Mouse (Mus musculus): Measurements from ENCODE around the gene Rhox4d. TPM values are rescaled to one million over a fixed set of nuclear protein-coding genes. Genes with fewer than 3 reads are reported as not detected.
"Not testable (repeated sequence)": the region's sequence is repeated elsewhere in the genome, so short reads cannot be mapped to it uniquely, and the experiment has no call there.

Gene Rhox4d
- not detected in 2 replicates for polyA plus RNA-seq (2012; rRNA removed)

DNA sequence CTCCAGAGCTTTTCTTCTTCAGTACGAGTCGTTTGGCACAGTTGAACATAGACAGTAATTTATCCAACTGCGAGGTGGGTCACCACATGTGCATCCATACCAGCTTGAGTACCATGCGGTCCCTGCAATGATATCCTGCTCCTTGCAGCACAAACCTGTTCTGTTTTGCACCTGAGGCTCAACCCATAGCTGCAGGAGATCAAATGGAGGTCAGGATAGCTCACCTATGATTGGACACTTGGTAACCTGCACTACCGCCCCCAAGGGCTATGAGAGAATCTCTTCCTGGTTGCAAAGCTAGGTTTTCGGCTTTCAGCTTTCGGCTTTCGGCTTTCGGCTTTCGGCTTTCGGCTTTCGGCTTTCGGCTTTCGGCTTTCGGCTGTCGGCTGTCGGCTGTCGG is at the start of gene Rhox4d:
Gene Rhox4d, plus strand, starts transcription at position 301 of the 400 bp plus-strand sequence.
- DNase-seq (ENCODE audit: low read depth): not testable (repeated sequence)

DNA sequence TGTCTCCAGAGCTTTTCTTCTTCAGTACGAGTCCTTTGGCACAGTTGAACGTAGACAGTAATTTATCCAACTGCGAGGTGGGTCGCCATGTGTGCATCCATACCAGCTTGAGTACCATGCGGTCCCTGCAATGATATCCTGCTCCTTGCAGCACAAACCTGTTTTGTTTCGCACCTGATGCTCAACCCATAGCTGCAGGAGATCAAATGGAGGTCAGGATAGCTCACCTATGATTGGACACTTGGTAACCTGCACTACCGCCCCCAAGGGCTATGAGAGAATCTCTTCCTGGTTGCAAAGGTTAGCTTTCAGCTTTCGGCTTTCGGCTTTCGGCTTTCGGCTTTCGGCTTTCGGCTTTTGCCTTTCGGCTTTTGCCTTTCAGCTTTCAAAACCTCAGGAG is 34.1 kb upstream of the Rhox4d start, which contains the start of gene Rhox4c:
Gene Rhox4c, plus strand, starts transcription at position 301 of the 400 bp plus-strand sequence.
- not testable (repeated sequence) for DNase-seq (ENCODE audit: low read depth)

DNA sequence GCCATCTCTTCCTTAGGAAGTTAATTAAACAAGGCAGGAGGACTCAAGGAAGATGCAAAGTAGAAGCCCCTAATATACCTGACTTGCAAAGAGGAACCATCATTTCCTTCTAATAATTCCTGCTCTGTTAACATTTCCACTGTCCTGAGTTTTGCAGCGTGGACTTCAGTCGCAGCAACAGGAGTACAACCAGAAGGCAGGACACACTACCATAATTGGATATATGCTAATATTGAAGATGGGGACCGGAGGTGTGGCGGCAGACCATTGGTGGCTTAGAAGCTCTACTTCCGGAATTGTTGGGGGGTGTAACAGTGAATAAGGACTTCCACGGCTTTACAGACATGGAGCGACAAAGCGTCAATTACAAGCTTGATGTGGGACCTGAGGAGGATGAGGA is 16.0 kb downstream of the Rhox4d start, which contains the start of gene Rhox2e:
Gene Rhox2e, plus strand, starts transcription at position 301 of the 400 bp plus-strand sequence.
- DNase-seq (ENCODE audit: low read depth): not testable (repeated sequence)

DNA sequence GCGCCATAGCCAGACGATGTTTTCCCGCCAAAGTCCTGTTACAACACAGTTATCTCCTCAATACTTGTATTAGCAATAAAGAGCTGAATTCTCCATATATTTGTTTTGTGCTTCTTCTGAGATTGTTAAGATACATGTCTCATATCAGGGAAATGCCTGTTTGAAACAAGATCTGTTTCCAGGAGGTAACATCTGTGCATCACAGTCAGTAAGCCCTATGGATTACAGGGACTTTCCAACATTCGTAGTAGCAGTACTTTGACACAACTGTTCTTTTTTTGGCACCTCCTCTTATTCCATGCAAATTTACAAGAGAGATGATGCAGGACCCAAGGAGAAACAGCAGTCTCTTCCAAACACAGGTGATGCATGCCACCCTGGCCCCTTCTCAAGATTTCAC is 27.6 kb downstream of the Rhox4d start, which contains the start of gene Rhox3e:
Gene Rhox3e, plus strand, starts transcription at position 301 of the 400 bp plus-strand sequence.
- not testable (repeated sequence) for DNase-seq (ENCODE audit: low read depth)

DNA sequence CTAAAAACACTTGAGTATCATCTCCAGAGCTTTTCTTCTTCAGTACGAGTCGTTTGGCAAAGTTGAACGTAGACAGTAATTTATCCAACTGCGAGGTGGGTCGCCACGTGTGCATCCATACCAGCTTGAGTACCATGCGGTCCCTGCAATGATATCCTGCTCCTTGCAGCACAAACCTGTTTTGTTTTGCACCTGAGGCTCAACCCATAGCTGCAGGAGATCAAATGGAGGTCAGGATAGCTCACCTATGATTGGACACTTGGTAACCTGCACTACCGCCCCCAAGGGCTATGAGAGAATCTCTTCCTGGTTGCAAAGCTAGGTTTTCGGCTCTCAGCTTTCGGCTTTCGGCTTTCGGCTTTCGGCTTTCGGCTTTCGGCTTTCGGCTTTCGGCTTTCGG is 43.0 kb downstream of the Rhox4d start, which contains the start of gene Rhox4e:
Gene Rhox4e, plus strand, starts transcription at position 301 of the 400 bp plus-strand sequence.
- not testable (repeated sequence) for DNase-seq (ENCODE audit: low read depth)

Other genes starting within 250 kb of the Rhox4d start
- gene Rhox4a, start 249.0 kb upstream of the Rhox4d start, polyA plus RNA-seq (2012; rRNA removed): not detected in 2 replicates
- not detected in 2 replicates for gene Rhox3a2, start 134.3 kb upstream of the Rhox4d start, polyA plus RNA-seq (2012; rRNA removed)
- 0.10 and 0.30 TPM in 2 replicates for gene Rhox4a2, start 123.5 kb upstream of the Rhox4d start, polyA plus RNA-seq (2012; rRNA removed)
- not detected in 2 replicates for gene Rhox2b, start 102.3 kb upstream of the Rhox4d start, polyA plus RNA-seq (2012; rRNA removed)
- gene Rhox4b, start 81.9 kb upstream of the Rhox4d start, polyA plus RNA-seq (2012; rRNA removed): 0.14 TPM in 1 of 2 replicates, not detected in the other
- gene Rhox2c, start 60.7 kb upstream of the Rhox4d start, polyA plus RNA-seq (2012; rRNA removed): not detected in 2 replicates
- gene Rhox3c, start 55.8 kb upstream of the Rhox4d start, polyA plus RNA-seq (2012; rRNA removed): not detected in 2 replicates
- not detected in 2 replicates for gene Rhox4c, start 34.0 kb upstream of the Rhox4d start, polyA plus RNA-seq (2012; rRNA removed)
- not detected in 2 replicates for gene Rhox2d, start 20.9 kb upstream of the Rhox4d start, polyA plus RNA-seq (2012; rRNA removed)
- gene Rhox2e, start 16.1 kb downstream of the Rhox4d start, polyA plus RNA-seq (2012; rRNA removed): not detected in 2 replicates
- gene Rhox3e, start 27.7 kb downstream of the Rhox4d start, polyA plus RNA-seq (2012; rRNA removed): not detected in 2 replicates
- not detected in 2 replicates for gene Rhox4e, start 43.1 kb downstream of the Rhox4d start, polyA plus RNA-seq (2012; rRNA removed)
- gene Rhox2f, start 57.0 kb downstream of the Rhox4d start, polyA plus RNA-seq (2012; rRNA removed): not detected in 2 replicates
- gene Rhox3f, start 66.6 kb downstream of the Rhox4d start, polyA plus RNA-seq (2012; rRNA removed): not detected in 2 replicates
- gene Rhox4f, start 93.3 kb downstream of the Rhox4d start, polyA plus RNA-seq (2012; rRNA removed): not detected in 2 replicates
- gene Rhox3g, start 114.3 kb downstream of the Rhox4d start, polyA plus RNA-seq (2012; rRNA removed): not detected in 2 replicates
- gene Rhox2g, start 129.1 kb downstream of the Rhox4d start, polyA plus RNA-seq (2012; rRNA removed): not detected in 2 replicates
- not detected in 2 replicates for gene Rhox4g, start 137.0 kb downstream of the Rhox4d start, polyA plus RNA-seq (2012; rRNA removed)
- not detected in 2 replicates for gene Rhox3h, start 154.4 kb downstream of the Rhox4d start, polyA plus RNA-seq (2012; rRNA removed)
- not detected in 2 replicates for gene Rhox2h, start 158.9 kb downstream of the Rhox4d start, polyA plus RNA-seq (2012; rRNA removed)

All from brain, embryonic 14.5 days (tissue).